Mouse (Mus musculus) midbrain, embryonic 14.5 days (tissue): ENCODE data around the gene Kcnq1. TPM values are rescaled to one million over a fixed set of nuclear protein-coding genes. Genes with fewer than 3 reads are reported as not detected.
A peak's percentile ranks its signal among the peaks of the same experiment; 100 is the strongest.

Experiments
- ATAC-seq: fragments of 200-750 bp; cut with Nextera tagmentation; 2 replicates; pipeline ENCODE4 v1.8.0; 2017; ENCODE audit warnings: moderate number of reproducible peaks, moderate library complexity; ENCODE audit not compliant: low FRiP score, low TSS enrichment
- DNase-seq: peaks from one replicate; pipeline ENCODE4 v3.0.0-alpha.2; 2015
- H3K27ac ChIP-seq: fragments of 300-500 bp; sonication (generic); replicated peaks from 2 replicates; pipeline ENCODE4 v1.5.1; 2014; ENCODE audit warnings: mild to moderate bottlenecking, low read depth, low read length, moderate library complexity
- H3K27me3 ChIP-seq: fragments of 300-500 bp; sonication (generic); 2 replicates; pipeline ENCODE4 v1.6.1; 2014; ENCODE audit warnings: low read length, control low read depth, mixed read lengths; ENCODE audit not compliant: control insufficient read depth, insufficient read depth
- H3K36me3 ChIP-seq: fragments of 300-500 bp; sonication (generic); 2 replicates; pipeline ENCODE4 v1.6.1; 2014; ENCODE audit warnings: low read length, control low read depth; ENCODE audit not compliant: control insufficient read depth, insufficient read depth
- H3K4me1 ChIP-seq: fragments of 300-500 bp; sonication (generic); 2 replicates; pipeline ENCODE4 v1.6.1; 2014; ENCODE audit warnings: mild to moderate bottlenecking, antibody characterized with exemption, low read length, control low read depth; ENCODE audit not compliant: control insufficient read depth, insufficient read depth
- H3K4me2 ChIP-seq: fragments of 300-500 bp; sonication (generic); 2 replicates; pipeline ENCODE4 v1.6.1; 2014; ENCODE audit warnings: mild to moderate bottlenecking, low read length, moderate library complexity
- H3K4me3 ChIP-seq: fragments of 300-500 bp; sonication (generic); replicated peaks from 2 replicates; pipeline ENCODE4 v1.5.1; 2014; ENCODE audit warnings: low read depth, low read length
- H3K9ac ChIP-seq: fragments of 300-500 bp; sonication (generic); replicated peaks from 2 replicates; pipeline ENCODE4 v1.6.1; 2014; ENCODE audit warnings: mild to moderate bottlenecking, low read length, moderate library complexity
- H3K9me3 ChIP-seq: fragments of 300-500 bp; sonication (generic); 2 replicates; pipeline ENCODE4 v1.6.1; 2016; ENCODE audit warnings: low read length, control low read depth, mixed read lengths; ENCODE audit not compliant: control insufficient read depth
- WGBS: fragments of 180-500 bp; shearing (Covaris S2); extraction: QIAGEN DNeasy Blood & Tissue Kit; methylation state at CpG from one replicate; pipeline ENCODE4 v1.1.7; 2014; 5-methylcytosine and 5-hydroxymethylcytosine counted together
- polyA plus RNA-seq: library from polyadenylated mRNA; unstranded; fragments of >200 nt; fragmentation: Nextera tagmentation; extraction: Ambion mirVana; gene quantifications from 2 replicates; pipeline ENCODE4 v1.2.1, GENCODE M21; 2014

The Kcnq1 gene
- polyA plus RNA-seq, 1 experiment from 2014 or later, result 1.2 TPM

DNA sequence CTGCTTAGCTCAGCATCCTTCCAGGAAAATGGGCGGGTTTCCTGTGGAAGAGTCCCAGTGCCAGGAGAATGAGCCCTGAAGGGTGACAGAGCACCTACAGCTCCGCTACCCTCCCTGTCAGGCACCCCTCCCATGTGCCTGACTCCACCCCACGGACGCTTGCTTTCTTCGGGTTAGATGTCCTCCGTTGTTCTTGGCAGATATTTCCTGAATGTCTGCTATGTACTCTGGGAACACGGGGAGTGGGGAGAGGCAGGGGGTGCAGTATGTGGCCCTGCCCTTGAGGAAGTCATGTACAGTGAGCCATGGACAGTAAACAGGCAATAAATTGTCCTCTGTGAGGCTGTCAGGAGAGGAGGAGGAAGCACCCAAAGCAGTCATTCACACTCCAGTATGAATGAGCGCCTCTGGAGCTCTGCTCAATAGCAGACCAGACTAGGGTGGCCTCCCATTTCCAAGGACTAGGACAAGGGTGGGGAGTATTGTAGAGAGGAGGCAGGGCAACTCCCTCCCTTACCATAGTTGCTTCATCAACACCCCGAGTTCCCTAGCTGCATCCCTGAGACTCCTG lies 301.9 kb downstream of the Kcnq1 start:
- ATAC-seq (no peak), DNase-seq (no peak)
- Histone ChIP-seq H3K27me3 (no peaks in the 10 kb centered on the region), H3K9me3 (no peaks in the 10 kb centered on the region), H3K36me3 (no peaks in the 10 kb centered on the region), H3K4me3 (no peak overlapping the region), H3K9ac (no peak overlapping the region), H3K4me2 (no peak overlapping the region), H3K27ac (no peak overlapping the region), H3K4me1 (no peaks in the 10 kb centered on the region)
- WGBS, result 80% methylated on average over 9 of the region's 9 CpGs

DNA sequence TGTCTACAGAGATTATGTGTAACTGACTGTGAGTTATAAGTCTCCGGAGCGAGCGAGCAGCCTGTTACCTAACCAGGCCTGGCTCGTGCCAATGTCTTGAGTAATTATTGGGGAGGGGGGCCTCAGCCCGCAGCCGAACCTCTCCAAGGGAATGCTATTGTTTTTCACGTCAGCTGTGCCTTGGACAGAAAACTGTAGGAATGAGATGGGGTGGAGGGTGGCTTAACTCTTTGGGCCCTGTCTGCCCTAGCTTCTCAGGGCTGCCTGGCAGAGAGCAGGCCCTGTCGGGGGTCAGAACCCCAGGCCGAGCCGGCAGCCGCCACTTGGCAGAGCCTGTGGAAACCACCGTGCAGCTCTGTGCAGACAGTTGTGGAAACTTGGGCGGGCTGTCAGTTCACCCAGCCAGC lies 302.5 kb downstream of the Kcnq1 start:
- H3K36me3 ChIP-seq, result no peaks in the 10 kb centered on the region
- H3K27ac ChIP-seq, result no peak overlapping the region
- ATAC-seq (no peak), DNase-seq (no peak)
- no peaks in the 10 kb centered on the region for H3K9me3 ChIP-seq
- H3K4me2 ChIP-seq, result no peak overlapping the region
- H3K4me1 ChIP-seq, result no peaks in the 10 kb centered on the region
- no peaks in the 10 kb centered on the region for H3K27me3 ChIP-seq
- WGBS, result 55% methylated on average over 13 of the region's 13 CpGs
- H3K4me3 ChIP-seq, result no peak overlapping the region
- no peak overlapping the region for H3K9ac ChIP-seq

DNA sequence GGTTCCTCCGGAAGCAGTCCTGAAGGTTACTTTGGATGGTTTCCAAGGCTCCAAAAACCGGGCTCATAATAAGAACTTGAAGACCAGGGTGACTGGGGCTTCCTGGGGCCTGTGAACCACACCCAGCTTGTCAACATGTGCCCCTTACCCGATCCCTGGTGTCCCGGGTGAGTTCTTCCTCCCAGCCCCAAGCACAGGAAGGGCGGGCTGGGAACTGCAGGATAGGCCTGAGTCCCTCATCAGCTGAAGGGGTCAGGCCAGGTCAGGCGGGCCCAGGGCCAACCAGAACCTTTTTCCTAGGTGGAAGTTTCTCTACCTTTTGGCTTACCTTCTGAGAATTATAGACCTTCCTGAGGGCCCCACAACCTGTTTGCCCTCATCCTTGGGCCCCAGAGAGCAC lies 306.4 kb downstream of the Kcnq1 start:
- Histone ChIP-seq H3K4me2 (no peak overlapping the region), H3K36me3 (no peaks in the 10 kb centered on the region), H3K27ac (no peak overlapping the region), H3K27me3 (no peaks in the 10 kb centered on the region), H3K4me3 (no peak overlapping the region), H3K4me1 (no peaks in the 10 kb centered on the region), H3K9ac (no peak overlapping the region), H3K9me3 (no peaks in the 10 kb centered on the region)
- ATAC-seq (no peak), DNase-seq (no peak)
- WGBS, result 83% methylated on average over 6 of the region's 6 CpGs

DNA sequence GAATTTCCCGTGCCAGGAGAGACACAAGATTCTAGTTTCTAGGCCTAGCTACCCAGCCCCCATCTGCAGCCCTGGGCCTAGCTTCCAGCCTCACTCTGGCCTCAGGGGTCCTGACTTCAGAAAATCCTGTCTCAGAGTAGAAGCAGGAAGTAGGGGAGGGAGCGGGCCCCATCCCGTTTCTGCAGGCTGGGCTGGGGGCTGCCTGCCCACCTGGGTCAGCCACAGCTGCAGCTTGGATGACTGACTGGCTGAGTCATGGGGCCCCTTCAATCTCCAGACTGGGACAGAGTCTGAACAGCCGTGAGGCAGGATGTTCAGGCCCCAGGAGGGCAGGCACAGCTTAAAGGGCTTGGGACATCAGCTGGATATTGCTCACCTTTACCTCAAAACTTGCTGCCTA lies 308.9 kb downstream of the Kcnq1 start:
- ATAC-seq, result no peak
- no peak overlapping the region for H3K27ac ChIP-seq
- H3K36me3 ChIP-seq, result no peaks in the 10 kb centered on the region
- no peak overlapping the region for H3K4me3 ChIP-seq
- WGBS, result 51% methylated on average over 4 of the region's 4 CpGs
- no peak for DNase-seq
- no peaks in the 10 kb centered on the region for H3K9me3 ChIP-seq
- no peak overlapping the region for H3K4me2 ChIP-seq
- H3K9ac ChIP-seq, result no peak overlapping the region
- H3K27me3 ChIP-seq, result no peaks in the 10 kb centered on the region
- no peaks in the 10 kb centered on the region for H3K4me1 ChIP-seq

DNA sequence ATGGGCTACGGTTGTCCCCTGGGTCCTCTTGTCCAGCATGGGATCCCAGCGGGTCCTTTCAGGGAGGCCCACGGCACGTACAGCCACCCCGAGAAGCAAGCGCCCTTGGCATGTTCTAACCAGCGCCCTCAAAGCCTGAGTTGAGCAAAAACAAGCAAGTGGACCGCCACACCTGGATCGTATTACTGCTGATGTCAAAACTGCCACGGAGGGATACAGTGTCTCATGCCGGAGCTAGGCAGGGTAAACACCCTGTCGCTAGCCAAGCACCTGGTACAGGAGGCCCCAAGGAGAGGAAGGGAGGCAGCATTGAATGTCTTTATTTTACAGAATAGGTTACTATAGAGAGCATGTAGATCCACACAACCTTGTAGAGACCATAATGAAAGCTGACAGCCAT lies 310.2 kb downstream of the Kcnq1 start:
- no peak overlapping the region for H3K9ac ChIP-seq
- no peak overlapping the region for H3K4me3 ChIP-seq
- no peak overlapping the region for H3K27ac ChIP-seq
- H3K4me2 ChIP-seq, result no peak overlapping the region
- no peaks in the 10 kb centered on the region for H3K27me3 ChIP-seq
- no peaks in the 10 kb centered on the region for H3K9me3 ChIP-seq
- WGBS, result 79% methylated on average over 12 of the region's 12 CpGs
- DNase-seq, result no peak
- H3K36me3 ChIP-seq, result no peaks in the 10 kb centered on the region
- no peaks in the 10 kb centered on the region for H3K4me1 ChIP-seq
- ATAC-seq, result no peak

DNA sequence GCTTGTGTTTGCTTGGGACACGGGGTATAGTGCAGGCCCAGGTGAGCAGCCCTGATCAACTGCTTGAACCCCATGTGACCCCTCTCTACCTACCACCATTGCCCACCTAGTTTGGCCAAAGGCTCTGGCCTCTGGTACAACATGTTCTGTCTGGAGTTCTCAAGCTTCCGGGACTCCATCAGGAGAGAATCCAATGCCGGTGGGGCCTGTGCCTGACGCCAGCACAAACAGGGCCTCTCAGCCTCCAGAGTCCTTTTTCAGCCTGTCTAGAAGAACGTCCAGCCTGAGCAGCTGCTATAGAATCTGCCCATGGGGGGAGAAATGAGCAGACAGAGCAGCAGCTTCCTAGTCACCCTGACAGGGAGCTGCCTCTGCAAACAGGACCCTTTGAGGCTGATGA lies 311.7 kb downstream of the Kcnq1 start:
- DNase-seq (no peak), ATAC-seq (no peak)
- Histone ChIP-seq H3K27me3 (no peaks in the 10 kb centered on the region), H3K4me2 (no peak overlapping the region), H3K4me3 (no peak overlapping the region), H3K9me3 (no peaks in the 10 kb centered on the region), H3K36me3 (no peaks in the 10 kb centered on the region), H3K9ac (no peak overlapping the region), H3K4me1 (no peaks in the 10 kb centered on the region), H3K27ac (no peak overlapping the region)
- WGBS, result 64% methylated on average over 5 of the region's 5 CpGs

DNA sequence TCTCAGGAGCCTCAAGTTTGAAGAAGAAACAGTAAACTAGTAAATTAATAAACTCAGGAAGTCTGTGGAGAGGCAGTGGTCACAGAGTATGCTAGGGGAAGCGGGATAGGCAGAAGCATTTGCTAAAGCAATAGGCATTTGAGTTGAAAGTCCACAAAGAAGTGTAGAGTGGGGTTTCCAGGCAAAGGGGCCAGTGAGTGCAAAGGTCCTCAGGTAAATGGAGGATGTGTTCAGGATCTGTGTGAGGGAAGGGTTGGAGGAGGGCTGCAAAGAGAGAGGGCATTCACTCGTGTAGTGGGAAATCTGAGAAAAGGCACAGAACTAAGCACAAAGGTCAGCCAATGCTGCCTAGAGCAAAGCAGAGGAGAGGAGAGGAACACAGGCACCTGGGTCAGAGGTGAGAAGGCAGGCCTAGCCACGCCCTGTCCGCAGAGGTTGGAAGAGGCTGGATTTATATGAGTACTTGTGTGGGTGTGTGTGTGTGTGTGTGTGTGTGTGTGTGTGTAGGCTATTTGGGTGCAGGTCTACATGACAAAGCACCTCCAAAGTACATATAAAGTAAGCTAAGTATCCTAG lies 313.5 kb downstream of the Kcnq1 start:
- H3K4me1 ChIP-seq, result no peaks in the 10 kb centered on the region
- no peaks in the 10 kb centered on the region for H3K9me3 ChIP-seq
- 85% methylated on average over 4 of the region's 4 CpGs for WGBS
- no peak overlapping the region for H3K4me2 ChIP-seq
- H3K9ac ChIP-seq, result no peak overlapping the region
- no peaks in the 10 kb centered on the region for H3K27me3 ChIP-seq
- no peak overlapping the region for H3K4me3 ChIP-seq
- no peaks in the 10 kb centered on the region for H3K36me3 ChIP-seq
- H3K27ac ChIP-seq, result no peak overlapping the region
- DNase-seq, result no peak
- no peak for ATAC-seq

DNA sequence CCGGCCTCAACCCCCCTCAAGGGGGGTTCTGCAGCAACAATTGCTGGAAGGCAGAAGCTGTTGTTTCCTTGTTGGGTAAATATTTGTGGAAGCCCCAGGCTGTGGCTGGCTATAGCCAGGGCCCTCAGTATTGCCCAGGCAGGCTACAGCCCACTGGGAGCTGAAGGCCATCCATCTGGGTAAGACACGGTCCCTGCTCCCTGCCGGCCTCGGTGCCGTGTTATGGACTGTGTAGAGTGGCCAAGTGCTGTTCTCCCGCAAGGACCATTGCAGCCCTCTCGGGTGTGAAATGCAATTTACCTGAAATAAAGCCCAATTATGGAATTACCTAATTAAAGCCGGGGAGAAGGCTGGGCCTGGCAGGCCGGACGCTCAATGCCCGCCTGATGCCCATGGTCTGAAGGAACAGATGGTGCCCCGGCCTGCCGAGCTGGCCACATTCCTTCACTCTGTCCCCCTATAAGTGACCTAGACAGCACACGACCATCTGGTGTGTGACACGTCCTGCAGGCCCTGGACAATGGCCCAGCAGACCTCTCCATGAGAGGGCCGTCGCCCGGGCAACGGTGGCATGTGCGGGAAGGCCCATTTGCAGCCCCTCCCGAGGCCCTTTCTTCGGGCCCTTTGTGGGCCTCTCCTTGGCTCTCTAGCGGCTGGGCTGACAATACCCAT lies 322.1 kb downstream of the Kcnq1 start:
- Histone ChIP-seq H3K4me3 (no peak overlapping the region), H3K9ac (no peak overlapping the region), H3K9me3 (no peaks in the 10 kb centered on the region), H3K4me1 (peaks cover 13% of the 10 kb centered on the region; the same call in 1 of the 2 replicates), H3K27me3 (no peaks in the 10 kb centered on the region), H3K27ac (0 out of 2 replicates have a peak overlapping the region, but pooled peaks have one; percentile 6), H3K36me3 (no peaks in the 10 kb centered on the region), H3K4me2 (no peak overlapping the region)
- WGBS, result 23% methylated on average over 23 of the region's 23 CpGs
- DNase-seq (peak; percentile 75), ATAC-seq (peak; percentile 63)
